Mouse (Mus musculus): Measurements from ENCODE around the gene Nuf2.

DNA sequence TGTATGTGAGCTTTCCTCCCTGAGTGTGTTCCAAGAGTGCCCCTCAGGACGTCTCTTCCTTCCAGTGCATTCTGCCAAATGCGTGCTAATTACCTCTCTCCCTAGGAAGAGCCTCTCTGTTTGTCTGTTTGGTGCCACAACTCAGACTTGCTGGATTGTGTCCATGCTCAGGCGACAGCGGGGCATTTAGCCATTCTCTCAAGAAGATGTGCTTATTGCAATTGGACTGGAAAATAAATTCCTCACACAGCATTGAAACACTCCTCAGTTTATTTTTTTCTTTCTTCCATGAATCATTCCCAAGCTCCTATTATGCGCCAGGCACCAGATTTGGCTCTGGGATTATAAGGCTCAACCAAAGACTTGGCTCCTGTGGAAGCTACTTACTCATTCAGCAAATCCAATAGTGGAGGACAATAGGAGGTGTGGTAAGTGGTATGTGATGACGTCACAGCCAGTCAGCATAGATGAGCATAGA is 45.8 kb downstream of the Nuf2 start:
- TF ChIP-seq CTCF (IDR thresholded peaks at IDR 0.05; ENCODE audit: control insufficient read depth, insufficient read depth, insufficient read length) (no peak), MYOD1 (IDR thresholded peaks at IDR 0.05; ENCODE audit: control insufficient read depth, insufficient read length, low read depth) (no peak), MAX (IDR thresholded peaks at IDR 0.05) (no peak)

Data from C2C12 (cell line).